Mouse (Mus musculus) midbrain, embryonic 15.5 days (tissue): ENCODE data around the gene Med12l. TPM values are rescaled to one million over a fixed set of nuclear protein-coding genes. Genes with fewer than 3 reads are reported as not detected.
"Not testable (repeated sequence)": the region's sequence is repeated elsewhere in the genome, so short reads cannot be mapped to it uniquely, and the experiment has no call there.

ENCODE experiments used
- ATAC-seq: fragments of 200-750 bp; cut with Nextera tagmentation; replicated peaks from 2 replicates; pipeline ENCODE4 v1.8.0; 2017; ENCODE audit warnings: moderate TSS enrichment
- H3K27ac ChIP-seq: fragments of 300-500 bp; sonication (generic); 2 replicates; pipeline ENCODE4 v1.5.1; 2015; ENCODE audit warnings: mild to moderate bottlenecking, inconsistent platforms
- H3K27me3 ChIP-seq: fragments of 300-500 bp; sonication (generic); replicated peaks from 2 replicates; pipeline ENCODE4 v1.6.1; 2015; ENCODE audit warnings: inconsistent platforms
- H3K36me3 ChIP-seq: fragments of 300-500 bp; sonication (generic); replicated peaks from 2 replicates; pipeline ENCODE4 v1.6.1; 2015; ENCODE audit warnings: inconsistent platforms
- H3K4me1 ChIP-seq: fragments of 300-500 bp; sonication (generic); 2 replicates; pipeline ENCODE4 v1.6.1; 2015; ENCODE audit warnings: inconsistent platforms
- H3K4me2 ChIP-seq: fragments of 300-500 bp; sonication (generic); 2 replicates; pipeline ENCODE4 v1.6.1; 2015; ENCODE audit warnings: inconsistent platforms, mild to moderate bottlenecking, moderate library complexity
- H3K4me3 ChIP-seq: fragments of 300-500 bp; sonication (generic); 2 replicates; pipeline ENCODE4 v1.5.1; 2015; ENCODE audit warnings: mild to moderate bottlenecking, inconsistent platforms
- H3K9ac ChIP-seq: fragments of 300-500 bp; sonication (generic); 2 replicates; pipeline ENCODE4 v1.6.1; 2015; ENCODE audit warnings: mild to moderate bottlenecking, inconsistent platforms
- H3K9me3 ChIP-seq: fragments of 300-500 bp; sonication (generic); 2 replicates; pipeline ENCODE4 v1.6.1; 2016; ENCODE audit warnings: inconsistent platforms
- WGBS: fragments of 180-500 bp; shearing (Covaris S2); methylation state at CpG from one replicate; pipeline ENCODE4 v1.1.7; 2015; ENCODE audit warnings: mixed read lengths; 5-methylcytosine and 5-hydroxymethylcytosine counted together
- polyA plus RNA-seq: library from polyadenylated mRNA; unstranded; fragments of >200 nt; fragmentation: Nextera tagmentation; extraction: Ambion mirVana; gene quantifications from 2 replicates; pipeline ENCODE4 v1.2.1, GENCODE M21; 2015

Med12l gene
- polyA plus RNA-seq, 1 experiment from 2014 or later = 4.5 TPM

- Histone ChIP-seq H3K36me3 (no peaks in the 10 kb centered on the region), H3K4me2 (no peak overlapping the region), H3K4me1 (no peaks in the 10 kb centered on the region), H3K9ac (no peak overlapping the region), H3K4me3 (no peak overlapping the region), H3K27me3 (no peaks in the 10 kb centered on the region), H3K27ac (no peak overlapping the region), H3K9me3 (no peaks in the 10 kb centered on the region)
- WGBS = 43% methylated on average over 4 of the region's 4 CpGs
- ATAC-seq = no peak
These were observed 73.7 kb downstream of the Med12l start for GRCm38 (mm10) chr3:59079327-59079726.

GRCm38 (mm10) chr3:59080293-59080916 is 74.8 kb downstream of the Med12l start:
- H3K4me1 ChIP-seq = no peaks in the 10 kb centered on the region
- no peak overlapping the region for H3K27ac ChIP-seq

GRCm38 (mm10) chr3:59080919-59081318 is 75.3 kb downstream of the Med12l start:
- Histone ChIP-seq H3K4me2 (no peak overlapping the region), H3K4me1 (no peaks in the 10 kb centered on the region), H3K9ac (no peak overlapping the region), H3K27ac (no peak overlapping the region), H3K27me3 (no peaks in the 10 kb centered on the region), H3K36me3 (no peaks in the 10 kb centered on the region), H3K4me3 (no peak overlapping the region), H3K9me3 (no peaks in the 10 kb centered on the region)
- 30% methylated on average over 7 of the region's 7 CpGs for WGBS
- no peak for ATAC-seq

More at GRCm38 (mm10) chr3:59080293-59080916, 74.8 kb downstream of the Med12l start:
- Histone ChIP-seq H3K4me3 (no peak overlapping the region), H3K27me3 (no peaks in the 10 kb centered on the region), H3K36me3 (no peaks in the 10 kb centered on the region), H3K4me2 (no peak overlapping the region), H3K9me3 (no peaks in the 10 kb centered on the region), H3K9ac (no peak overlapping the region)
- WGBS = 24% methylated on average over 6 of the region's 6 CpGs
- no peak; the same call in 1 of the 2 replicates for ATAC-seq

- no peak overlapping the region for H3K4me2 ChIP-seq
- H3K27ac ChIP-seq = no peak overlapping the region
- H3K4me3 ChIP-seq = no peak overlapping the region
- no peaks in the 10 kb centered on the region for H3K9me3 ChIP-seq
- H3K27me3 ChIP-seq = no peaks in the 10 kb centered on the region
- no peak for ATAC-seq
- 86% methylated on average over 11 of the region's 11 CpGs for WGBS
- no peaks in the 10 kb centered on the region for H3K4me1 ChIP-seq
- no peak overlapping the region for H3K9ac ChIP-seq
- no peaks in the 10 kb centered on the region for H3K36me3 ChIP-seq
These were observed 87.1 kb downstream of the Med12l start for GRCm38 (mm10) chr3:59092702-59093101.

GRCm38 (mm10) chr3:59097421-59097820 is 91.8 kb downstream of the Med12l start:
- ATAC-seq = no peak

GRCm38 (mm10) chr3:59098540-59098939 is 92.9 kb downstream of the Med12l start:
- WGBS = 92% methylated on average over 10 of the region's 10 CpGs
- no peaks in the 10 kb centered on the region for H3K36me3 ChIP-seq
- H3K9ac ChIP-seq = no peak overlapping the region
- H3K27ac ChIP-seq = no peak overlapping the region
- no peak overlapping the region for H3K4me2 ChIP-seq
- ATAC-seq = no peak
- H3K9me3 ChIP-seq = no peaks in the 10 kb centered on the region
- H3K4me3 ChIP-seq = no peak overlapping the region
- H3K27me3 ChIP-seq = no peaks in the 10 kb centered on the region
- no peaks in the 10 kb centered on the region for H3K4me1 ChIP-seq

More at GRCm38 (mm10) chr3:59097421-59097820, 91.8 kb downstream of the Med12l start:
- no peaks in the 10 kb centered on the region for H3K9me3 ChIP-seq
- no peak overlapping the region for H3K27ac ChIP-seq
- WGBS = 68% methylated on average over 6 of the region's 6 CpGs
- H3K4me3 ChIP-seq = no peak overlapping the region
- H3K27me3 ChIP-seq = no peaks in the 10 kb centered on the region
- H3K9ac ChIP-seq = no peak overlapping the region
- no peak overlapping the region for H3K4me2 ChIP-seq
- H3K4me1 ChIP-seq = no peaks in the 10 kb centered on the region
- H3K36me3 ChIP-seq = no peaks in the 10 kb centered on the region

GRCm38 (mm10) chr3:59101218-59101986 is 95.8 kb downstream of the Med12l start, which contains the start of gene Gpr171:
Gpr171 (minus strand) TSS chr3:59101821.
- Histone ChIP-seq H3K4me3 (no peak within 1 kb of the TSS), H3K4me1 (no peaks in the 10 kb centered on the region), H3K4me2 (no peak within 1 kb of the TSS), H3K9ac (no peak within 1 kb of the TSS), H3K27ac (no peak within 1 kb of the TSS), H3K27me3 (no peaks in the 10 kb centered on the region), H3K9me3 (no peaks in the 10 kb centered on the region), H3K36me3 (no peaks in the 10 kb centered on the region)
- ATAC-seq = no peak
- WGBS = 91% methylated on average over 6 of the region's 6 CpGs

GRCm38 (mm10) chr3:59102146-59102545 is 96.5 kb downstream of the Med12l start:
- no peak for ATAC-seq
- Histone ChIP-seq H3K4me1 (no peaks in the 10 kb centered on the region), H3K27me3 (no peaks in the 10 kb centered on the region), H3K9me3 (no peaks in the 10 kb centered on the region), H3K9ac (no peak overlapping the region), H3K36me3 (no peaks in the 10 kb centered on the region), H3K4me2 (no peak overlapping the region), H3K27ac (no peak overlapping the region), H3K4me3 (no peak overlapping the region)
- WGBS = 95% methylated on average over 2 of the region's 2 CpGs

GRCm38 (mm10) chr3:59104462-59104861 is 98.8 kb downstream of the Med12l start:
- Histone ChIP-seq H3K4me1 (no peaks in the 10 kb centered on the region), H3K27ac (no peak overlapping the region), H3K27me3 (no peaks in the 10 kb centered on the region), H3K9me3 (no peaks in the 10 kb centered on the region), H3K36me3 (no peaks in the 10 kb centered on the region), H3K4me2 (no peak overlapping the region), H3K4me3 (no peak overlapping the region), H3K9ac (no peak overlapping the region)
- WGBS = 81% methylated on average over 4 of the region's 4 CpGs
- ATAC-seq = no peak

- Histone ChIP-seq H3K4me3 (no peak overlapping the region), H3K4me1 (no peaks in the 10 kb centered on the region), H3K27ac (no peak overlapping the region), H3K4me2 (no peak overlapping the region), H3K36me3 (no peaks in the 10 kb centered on the region), H3K9ac (no peak overlapping the region), H3K9me3 (no peaks in the 10 kb centered on the region), H3K27me3 (no peaks in the 10 kb centered on the region)
- no peak; the same call in 1 of the 2 replicates for ATAC-seq
- WGBS = 96% methylated on average over 4 of the region's 4 CpGs
These were observed 101.8 kb downstream of the Med12l start for GRCm38 (mm10) chr3:59107439-59107838.

- not testable (repeated sequence) for ATAC-seq, H3K4me2 ChIP-seq, H3K27ac ChIP-seq, H3K27me3 ChIP-seq, H3K4me1 ChIP-seq, H3K36me3 ChIP-seq, H3K9ac ChIP-seq, H3K9me3 ChIP-seq, H3K4me3 ChIP-seq
- WGBS = 96% methylated on average over 3 of the region's 3 CpGs
These were observed 104.2 kb downstream of the Med12l start for GRCm38 (mm10) chr3:59109834-59110233.

- 87% methylated on average over 3 of the region's 3 CpGs for WGBS
- ATAC-seq = no peak
These were observed 106.3 kb downstream of the Med12l start for GRCm38 (mm10) chr3:59111944-59112343.

GRCm38 (mm10) chr3:59113291-59113690 is 107.7 kb downstream of the Med12l start:
- not testable (repeated sequence) for H3K36me3 ChIP-seq, H3K27me3 ChIP-seq, ATAC-seq, H3K9ac ChIP-seq, H3K9me3 ChIP-seq, H3K27ac ChIP-seq, H3K4me2 ChIP-seq, H3K4me1 ChIP-seq, H3K4me3 ChIP-seq
- WGBS = 92% methylated on average over 4 of the region's 4 CpGs

More at GRCm38 (mm10) chr3:59111944-59112343, 106.3 kb downstream of the Med12l start:
- Histone ChIP-seq H3K9ac (no peak overlapping the region), H3K27me3 (no peaks in the 10 kb centered on the region), H3K4me3 (no peak overlapping the region), H3K36me3 (0 out of 2 replicates have a peak, but pooled peaks cover 4% of the 10 kb centered on the region), H3K4me1 (no peaks in the 10 kb centered on the region), H3K9me3 (no peaks in the 10 kb centered on the region), H3K4me2 (no peak overlapping the region), H3K27ac (no peak overlapping the region)
